Mouse (Mus musculus): ENCODE measurements at regions not wholly inside any gene's neighbourhood (a gene's known extent, or its start where the extent isn't known, plus 50 kb on each side); places are given as distances from the start of the nearest gene placed in this dataset.

DNA sequence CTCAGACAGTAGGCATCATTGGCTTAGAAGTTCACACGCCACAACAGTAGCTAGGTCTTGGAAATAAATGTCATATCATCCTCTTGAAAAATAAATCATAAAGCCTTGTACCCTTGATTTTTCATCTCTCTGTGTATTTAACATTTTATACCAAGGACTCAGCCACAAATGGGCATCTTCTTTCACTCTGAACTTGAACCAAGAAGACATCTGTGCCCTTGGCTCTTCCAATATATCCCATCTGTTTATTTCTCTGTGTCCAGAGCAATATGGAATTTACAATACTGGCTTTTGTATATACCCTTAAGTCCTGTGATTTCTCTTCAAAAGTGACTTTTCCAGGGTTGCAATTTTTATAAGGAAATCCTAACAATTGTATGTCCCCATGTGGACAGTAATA is 222.7 kb downstream of the Tox3 start:
- H3K36me3 ChIP-seq (ENCODE audit: control insufficient read depth, insufficient read depth, low read length): no peaks in the 10 kb centered on the region
- WGBS: 97% methylated on average over 1 of the region's 1 CpGs
- no peak overlapping the region for H3K27ac ChIP-seq (ENCODE audit: low read depth, low read length)
- peaks cover 3% of the 10 kb centered on the region; the same call in 1 of the 2 replicates for H3K4me1 ChIP-seq (ENCODE audit: control insufficient read depth, insufficient read depth, low read length)
- H3K9me3 ChIP-seq (ENCODE audit: control insufficient read depth, low read length): no peaks in the 10 kb centered on the region
- DNase-seq (ENCODE audit: low spot score, missing footprints): no peak
- ATAC-seq (ENCODE audit: low FRiP score): no peak
- no peak overlapping the region for H3K4me3 ChIP-seq (ENCODE audit: low read depth, low read length)
- no peak overlapping the region for H3K4me2 ChIP-seq
- no peaks in the 10 kb centered on the region for H3K27me3 ChIP-seq (ENCODE audit: control insufficient read depth, insufficient read depth, low read length)
- H3K9ac ChIP-seq (ENCODE audit: low read length): no peak overlapping the region

- Histone ChIP-seq H3K9me3 (ENCODE audit: control insufficient read depth, low read length) (no peaks in the 10 kb centered on the region), H3K27me3 (ENCODE audit: control insufficient read depth, insufficient read depth, low read length) (no peaks in the 10 kb centered on the region), H3K4me3 (ENCODE audit: low read depth, low read length) (no peak overlapping the region), H3K4me1 (ENCODE audit: control insufficient read depth, insufficient read depth, low read length) (peaks cover 3% of the 10 kb centered on the region; the same call in 1 of the 2 replicates), H3K4me2 (no peak overlapping the region), H3K27ac (ENCODE audit: low read depth, low read length) (no peak overlapping the region), H3K36me3 (ENCODE audit: control insufficient read depth, insufficient read depth, low read length) (no peaks in the 10 kb centered on the region), H3K9ac (ENCODE audit: low read length) (no peak overlapping the region)
- no peak for DNase-seq (ENCODE audit: low spot score, missing footprints)
- no peak for ATAC-seq (ENCODE audit: low FRiP score)
Observed at GRCm38 (mm10) chr8:90123101-90123500, 225.0 kb downstream of the Tox3 start.

- H3K27ac ChIP-seq (ENCODE audit: low read depth, low read length): no peak overlapping the region
- ATAC-seq (ENCODE audit: low FRiP score) (no peak), DNase-seq (ENCODE audit: low spot score, missing footprints) (no peak)
- peaks cover 3% of the 10 kb centered on the region; the same call in 1 of the 2 replicates for H3K4me1 ChIP-seq (ENCODE audit: control insufficient read depth, insufficient read depth, low read length)
- WGBS: 89% methylated on average over 3 of the region's 3 CpGs
- no peaks in the 10 kb centered on the region for H3K9me3 ChIP-seq (ENCODE audit: control insufficient read depth, low read length)
- no peaks in the 10 kb centered on the region for H3K36me3 ChIP-seq (ENCODE audit: control insufficient read depth, insufficient read depth, low read length)
- no peak overlapping the region for H3K9ac ChIP-seq (ENCODE audit: low read length)
- no peaks in the 10 kb centered on the region for H3K27me3 ChIP-seq (ENCODE audit: control insufficient read depth, insufficient read depth, low read length)
- no peak overlapping the region for H3K4me2 ChIP-seq
- H3K4me3 ChIP-seq (ENCODE audit: low read depth, low read length): no peak overlapping the region
Observed at GRCm38 (mm10) chr8:90121935-90122334, 226.2 kb downstream of the Tox3 start.

GRCm38 (mm10) chr8:90121017-90121416 is 227.1 kb downstream of the Tox3 start:
- H3K36me3 ChIP-seq (ENCODE audit: control insufficient read depth, insufficient read depth, low read length): no peaks in the 10 kb centered on the region
- no peak for DNase-seq (ENCODE audit: low spot score, missing footprints)
- H3K4me1 ChIP-seq (ENCODE audit: control insufficient read depth, insufficient read depth, low read length): peaks cover 3% of the 10 kb centered on the region; the same call in 1 of the 2 replicates
- H3K9ac ChIP-seq (ENCODE audit: low read length): no peak overlapping the region
- no peak overlapping the region for H3K27ac ChIP-seq (ENCODE audit: low read depth, low read length)
- no peak overlapping the region for H3K4me3 ChIP-seq (ENCODE audit: low read depth, low read length)
- 33% methylated on average over 3 of the region's 3 CpGs for WGBS
- no peaks in the 10 kb centered on the region for H3K9me3 ChIP-seq (ENCODE audit: control insufficient read depth, low read length)
- H3K27me3 ChIP-seq (ENCODE audit: control insufficient read depth, insufficient read depth, low read length): no peaks in the 10 kb centered on the region
- ATAC-seq (ENCODE audit: low FRiP score): peak; percentile 44; the same call in 1 of the 2 replicates
- H3K4me2 ChIP-seq: no peak overlapping the region

DNA sequence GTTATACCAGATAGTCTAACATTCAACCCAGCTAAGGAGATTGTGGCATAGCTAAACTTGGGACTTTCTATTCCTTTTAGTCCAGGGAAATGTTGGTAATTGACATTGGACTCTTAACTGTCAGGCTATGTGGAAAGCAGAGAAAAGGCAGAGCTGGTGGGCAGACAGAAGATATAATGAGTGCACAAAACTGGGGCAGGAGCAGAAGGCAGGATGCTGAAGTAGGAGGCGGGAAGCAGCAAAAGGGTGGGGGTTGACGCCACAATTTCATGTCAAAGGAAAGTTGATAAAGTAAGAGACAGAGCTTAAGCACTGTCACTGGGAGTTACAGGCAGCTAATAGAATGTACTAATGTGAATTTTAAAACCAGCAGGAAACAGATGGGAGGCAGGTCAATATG is 232.7 kb downstream of the Tox3 start:
- Histone ChIP-seq H3K9ac (ENCODE audit: low read length) (no peak overlapping the region), H3K4me2 (no peak overlapping the region), H3K4me3 (ENCODE audit: low read depth, low read length) (no peak overlapping the region), H3K9me3 (ENCODE audit: control insufficient read depth, low read length) (no peaks in the 10 kb centered on the region), H3K27me3 (ENCODE audit: control insufficient read depth, insufficient read depth, low read length) (no peaks in the 10 kb centered on the region), H3K4me1 (ENCODE audit: control insufficient read depth, insufficient read depth, low read length) (no peaks in the 10 kb centered on the region), H3K27ac (ENCODE audit: low read depth, low read length) (no peak overlapping the region), H3K36me3 (ENCODE audit: control insufficient read depth, insufficient read depth, low read length) (no peaks in the 10 kb centered on the region)
- ATAC-seq (ENCODE audit: low FRiP score): no peak
- WGBS: 91% methylated on average over 2 of the region's 2 CpGs
- no peak for DNase-seq (ENCODE audit: low spot score, missing footprints)

GRCm38 (mm10) chr8:90100509-90100908 is 247.6 kb downstream of the Tox3 start:
- H3K4me3 ChIP-seq (ENCODE audit: low read depth, low read length): no peak overlapping the region
- no peak overlapping the region for H3K27ac ChIP-seq (ENCODE audit: low read depth, low read length)
- 88% methylated on average over 6 of the region's 6 CpGs for WGBS
- peak; percentile 68 for DNase-seq (ENCODE audit: low spot score, missing footprints)
- H3K4me1 ChIP-seq (ENCODE audit: control insufficient read depth, insufficient read depth, low read length): no peaks in the 10 kb centered on the region
- H3K4me2 ChIP-seq: no peak overlapping the region
- H3K27me3 ChIP-seq (ENCODE audit: control insufficient read depth, insufficient read depth, low read length): no peaks in the 10 kb centered on the region
- H3K9me3 ChIP-seq (ENCODE audit: control insufficient read depth, low read length): no peaks in the 10 kb centered on the region
- H3K36me3 ChIP-seq (ENCODE audit: control insufficient read depth, insufficient read depth, low read length): no peaks in the 10 kb centered on the region
- H3K9ac ChIP-seq (ENCODE audit: low read length): no peak overlapping the region
- no peak for ATAC-seq (ENCODE audit: low FRiP score)

DNA sequence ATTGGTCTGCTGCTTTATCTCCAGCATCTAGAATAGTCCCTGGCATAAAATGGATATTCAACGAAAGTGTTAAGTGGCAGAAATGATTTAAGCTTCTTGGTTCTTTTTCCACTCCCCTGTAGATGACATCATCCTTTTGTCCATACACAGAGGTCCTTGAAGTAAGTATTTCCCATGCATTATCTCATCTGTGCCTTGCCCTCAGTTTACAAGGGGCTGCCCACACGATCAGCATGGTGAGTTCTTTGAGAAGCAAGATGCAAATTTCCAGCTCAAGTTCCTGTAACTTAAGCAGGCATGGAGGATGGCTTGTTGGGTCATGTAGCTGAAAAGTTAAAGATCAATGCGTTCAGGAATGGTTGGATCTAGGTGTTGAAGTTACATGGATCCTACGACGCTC is 265.5 kb downstream of the Tox3 start:
- Histone ChIP-seq H3K27me3 (ENCODE audit: control insufficient read depth, insufficient read depth, low read length) (no peaks in the 10 kb centered on the region), H3K36me3 (ENCODE audit: control insufficient read depth, insufficient read depth, low read length) (no peaks in the 10 kb centered on the region), H3K4me2 (no peak overlapping the region), H3K27ac (ENCODE audit: low read depth, low read length) (no peak overlapping the region), H3K4me1 (ENCODE audit: control insufficient read depth, insufficient read depth, low read length) (0 out of 2 replicates have a peak, but pooled peaks cover 4% of the 10 kb centered on the region), H3K4me3 (ENCODE audit: low read depth, low read length) (no peak overlapping the region), H3K9ac (ENCODE audit: low read length) (no peak overlapping the region), H3K9me3 (ENCODE audit: control insufficient read depth, low read length) (no peaks in the 10 kb centered on the region)
- DNase-seq (ENCODE audit: low spot score, missing footprints) (no peak), ATAC-seq (ENCODE audit: low FRiP score) (no peak)
- 91% methylated on average over 5 of the region's 5 CpGs for WGBS

DNA sequence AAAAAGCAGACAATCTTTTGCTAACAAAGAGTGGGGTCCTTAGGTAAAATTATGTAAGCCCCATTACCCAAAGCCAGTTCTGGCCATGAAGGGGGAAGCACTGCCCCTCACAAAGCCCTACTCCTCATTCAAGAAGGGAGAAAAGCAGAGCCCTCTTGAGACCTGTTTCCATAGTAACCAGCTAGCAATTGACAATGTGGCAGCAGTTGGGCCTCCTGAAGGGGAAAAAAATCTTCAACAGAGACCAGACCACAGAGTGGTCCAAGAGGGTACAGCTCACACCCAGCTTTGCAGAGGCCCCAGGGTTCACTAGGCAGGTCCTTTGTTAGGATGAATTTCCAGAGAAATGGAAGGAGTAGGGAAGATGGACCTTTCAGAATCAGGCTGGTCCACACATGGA is 271.8 kb downstream of the Tox3 start:
- Histone ChIP-seq H3K4me3 (ENCODE audit: low read depth, low read length) (no peak overlapping the region), H3K27me3 (ENCODE audit: control insufficient read depth, insufficient read depth, low read length) (no peaks in the 10 kb centered on the region), H3K4me1 (ENCODE audit: control insufficient read depth, insufficient read depth, low read length) (peaks cover 22% of the 10 kb centered on the region), H3K9me3 (ENCODE audit: control insufficient read depth, low read length) (no peaks in the 10 kb centered on the region), H3K9ac (ENCODE audit: low read length) (peak overlapping the region; percentile 38; the same call in 1 of the 2 replicates), H3K36me3 (ENCODE audit: control insufficient read depth, insufficient read depth, low read length) (no peaks in the 10 kb centered on the region), H3K4me2 (no peak overlapping the region), H3K27ac (ENCODE audit: low read depth, low read length) (peak overlapping the region; percentile 91)
- peak; percentile 97 for DNase-seq (ENCODE audit: low spot score, missing footprints)
- peak; percentile 95 for ATAC-seq (ENCODE audit: low FRiP score)

- Histone ChIP-seq H3K9me3 (ENCODE audit: control insufficient read depth, low read length) (no peaks in the 10 kb centered on the region), H3K27ac (ENCODE audit: low read depth, low read length) (peak overlapping the region; percentile 91), H3K4me2 (no peak overlapping the region), H3K9ac (ENCODE audit: low read length) (no peak overlapping the region; the same call in 1 of the 2 replicates), H3K4me1 (ENCODE audit: control insufficient read depth, insufficient read depth, low read length) (peaks cover 22% of the 10 kb centered on the region), H3K27me3 (ENCODE audit: control insufficient read depth, insufficient read depth, low read length) (no peaks in the 10 kb centered on the region), H3K36me3 (ENCODE audit: control insufficient read depth, insufficient read depth, low read length) (no peaks in the 10 kb centered on the region), H3K4me3 (ENCODE audit: low read depth, low read length) (no peak overlapping the region)
- WGBS: 38% methylated on average over 5 of the region's 5 CpGs
- peak; percentile 92 for DNase-seq (ENCODE audit: low spot score, missing footprints)
- ATAC-seq (ENCODE audit: low FRiP score): peak; percentile 26; the same call in 1 of the 2 replicates
Observed at GRCm38 (mm10) chr8:90075796-90076195, 272.3 kb downstream of the Tox3 start.

DNA sequence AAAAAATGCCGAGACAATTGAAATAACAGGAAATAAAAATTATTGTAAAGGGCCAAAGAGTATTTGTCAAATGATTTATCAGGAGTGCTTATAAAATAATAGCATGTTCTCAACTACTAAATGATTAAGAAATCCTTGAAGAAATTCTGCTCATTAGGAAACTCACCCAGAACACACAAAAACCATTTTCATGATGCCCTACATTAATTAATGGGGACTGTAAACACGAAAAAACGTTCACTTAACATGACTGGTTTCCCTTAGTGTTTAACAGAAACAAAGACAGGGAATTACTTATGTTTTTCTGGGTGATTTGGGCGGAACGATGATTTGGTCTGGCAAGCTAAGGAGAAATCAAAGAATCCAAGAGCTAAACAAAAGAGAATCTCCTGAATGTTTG is 278.1 kb downstream of the Tox3 start:
- H3K4me1 ChIP-seq (ENCODE audit: control insufficient read depth, insufficient read depth, low read length): peaks cover 11% of the 10 kb centered on the region
- H3K27me3 ChIP-seq (ENCODE audit: control insufficient read depth, insufficient read depth, low read length): no peaks in the 10 kb centered on the region
- no peak overlapping the region for H3K4me2 ChIP-seq
- ATAC-seq (ENCODE audit: low FRiP score) (no peak), DNase-seq (ENCODE audit: low spot score, missing footprints) (no peak)
- H3K4me3 ChIP-seq (ENCODE audit: low read depth, low read length): no peak overlapping the region
- H3K9ac ChIP-seq (ENCODE audit: low read length): no peak overlapping the region
- H3K9me3 ChIP-seq (ENCODE audit: control insufficient read depth, low read length): no peaks in the 10 kb centered on the region
- 72% methylated on average over 5 of the region's 5 CpGs for WGBS
- H3K36me3 ChIP-seq (ENCODE audit: control insufficient read depth, insufficient read depth, low read length): no peaks in the 10 kb centered on the region
- H3K27ac ChIP-seq (ENCODE audit: low read depth, low read length): no peak overlapping the region
